Mouse (Mus musculus) frontal cortex, adult (tissue): ENCODE results near the gene Hoxa9.

Experiments
- ATAC-seq: cut with Nextera tagmentation; 2 replicates; pipeline ENCODE4 v1.9.2; 2017; ENCODE audit warnings: mild to moderate bottlenecking, moderate library complexity, mixed read lengths; ENCODE audit not compliant: low TSS enrichment

Hoxa9 gene

DNA sequence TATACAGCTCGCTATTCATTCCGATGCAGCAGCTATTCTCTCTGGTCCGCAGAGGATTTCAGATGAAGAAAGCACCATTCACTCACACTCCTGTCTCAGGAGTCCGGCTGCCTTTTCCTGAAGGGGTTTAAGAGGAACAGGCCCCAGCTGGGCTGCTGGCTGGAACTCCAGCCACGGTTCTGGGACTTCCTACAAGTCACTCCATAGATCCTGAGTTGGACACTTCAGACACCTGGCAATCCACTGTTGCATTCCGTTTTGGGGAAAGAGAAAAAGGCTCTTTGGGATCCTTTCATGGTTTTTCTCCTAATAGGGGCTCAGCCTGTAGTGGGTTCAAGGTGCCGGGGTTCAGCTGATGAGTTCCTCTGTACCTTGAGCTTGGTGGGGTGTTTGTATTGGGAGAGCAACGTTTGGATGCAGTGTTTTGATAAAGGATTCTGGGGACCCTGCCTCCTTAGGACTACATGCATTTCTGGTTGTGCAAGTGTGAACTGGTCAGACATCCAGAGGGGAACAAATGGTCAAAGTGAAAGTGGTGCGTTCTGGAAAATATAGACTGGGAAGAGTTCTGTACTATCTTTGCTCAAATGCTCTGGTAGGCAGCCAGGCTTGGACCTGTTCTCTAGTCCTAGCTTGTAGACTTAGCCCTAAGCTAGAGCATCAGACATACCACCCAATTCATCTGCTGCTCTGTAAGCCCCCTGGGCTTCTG lies 31.0 kb upstream of the Hoxa9 start:
- ATAC-seq = no peak

DNA sequence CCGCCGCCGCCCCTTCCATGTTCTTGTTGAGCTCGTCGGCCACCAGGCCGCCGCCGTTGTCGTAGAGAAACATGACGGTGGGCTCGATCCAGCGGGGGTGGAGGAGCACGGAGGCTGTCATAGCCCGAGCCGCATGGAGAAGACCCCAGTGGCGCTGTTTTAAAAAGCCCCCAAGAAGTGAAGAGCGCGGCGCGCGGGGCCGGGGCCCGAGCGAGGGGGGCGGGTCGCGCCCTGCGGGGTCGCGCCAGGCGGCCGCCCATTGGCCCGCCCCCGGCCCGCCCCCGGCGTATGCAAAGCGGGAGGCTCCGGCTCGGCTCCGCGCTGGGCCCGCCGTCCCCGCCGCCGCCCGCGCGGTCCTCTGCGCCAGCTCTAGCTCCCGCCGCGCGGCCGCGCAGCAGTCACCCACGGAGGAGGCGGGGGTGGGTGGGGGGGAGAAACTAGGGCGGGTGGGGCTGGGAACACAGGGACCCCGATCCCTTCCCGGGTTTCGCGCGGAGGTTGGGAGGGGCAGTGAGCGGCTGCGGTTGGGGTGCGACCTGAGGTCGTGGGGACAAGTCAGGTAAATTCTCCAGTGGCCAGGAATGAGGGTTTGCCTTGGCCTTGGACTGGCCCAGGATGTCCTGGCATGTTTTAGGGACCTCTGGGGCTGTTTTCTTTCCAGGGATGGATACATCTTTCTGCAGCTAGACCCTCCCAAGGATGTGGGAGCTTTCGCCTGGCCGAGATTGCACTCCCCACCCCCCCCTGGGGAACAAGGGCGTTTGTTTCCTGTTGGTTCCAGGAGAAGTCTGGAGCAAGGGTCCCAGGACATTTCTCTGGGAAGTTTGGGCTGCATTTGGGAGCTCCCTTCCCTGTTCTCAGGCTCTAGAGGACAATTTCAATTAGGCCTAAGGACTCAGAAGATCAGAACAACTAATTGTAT lies 30.0 kb upstream of the Hoxa9 start, which contains the start of gene Hoxa13:
TSS of gene Hoxa13 (minus strand) at position 227 of the 922 bp plus-strand sequence.
- ATAC-seq = no peak

DNA sequence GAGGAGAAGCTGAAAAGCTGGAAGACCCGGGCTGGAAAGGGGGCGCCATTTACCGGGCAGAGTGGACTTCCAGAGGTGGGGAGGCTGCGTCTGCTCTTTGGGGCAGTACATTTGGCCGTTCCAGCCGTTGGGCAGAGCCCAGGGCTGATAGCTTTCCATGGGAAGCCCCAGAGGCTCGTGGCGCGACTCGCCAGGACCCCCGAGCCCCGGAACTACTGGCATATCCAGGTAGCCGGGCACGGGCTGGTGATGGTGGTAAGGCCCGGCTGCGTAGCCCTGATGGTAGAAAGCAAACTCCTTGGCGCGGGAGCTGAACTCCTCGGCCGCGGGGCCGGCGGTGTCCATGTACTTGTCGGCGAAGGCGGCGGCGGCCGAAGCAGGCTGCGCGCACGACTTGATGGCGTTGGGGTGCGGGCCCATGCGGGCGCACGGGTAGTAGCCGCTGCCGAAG lies 28.9 kb upstream of the Hoxa9 start:
- no peak for ATAC-seq

DNA sequence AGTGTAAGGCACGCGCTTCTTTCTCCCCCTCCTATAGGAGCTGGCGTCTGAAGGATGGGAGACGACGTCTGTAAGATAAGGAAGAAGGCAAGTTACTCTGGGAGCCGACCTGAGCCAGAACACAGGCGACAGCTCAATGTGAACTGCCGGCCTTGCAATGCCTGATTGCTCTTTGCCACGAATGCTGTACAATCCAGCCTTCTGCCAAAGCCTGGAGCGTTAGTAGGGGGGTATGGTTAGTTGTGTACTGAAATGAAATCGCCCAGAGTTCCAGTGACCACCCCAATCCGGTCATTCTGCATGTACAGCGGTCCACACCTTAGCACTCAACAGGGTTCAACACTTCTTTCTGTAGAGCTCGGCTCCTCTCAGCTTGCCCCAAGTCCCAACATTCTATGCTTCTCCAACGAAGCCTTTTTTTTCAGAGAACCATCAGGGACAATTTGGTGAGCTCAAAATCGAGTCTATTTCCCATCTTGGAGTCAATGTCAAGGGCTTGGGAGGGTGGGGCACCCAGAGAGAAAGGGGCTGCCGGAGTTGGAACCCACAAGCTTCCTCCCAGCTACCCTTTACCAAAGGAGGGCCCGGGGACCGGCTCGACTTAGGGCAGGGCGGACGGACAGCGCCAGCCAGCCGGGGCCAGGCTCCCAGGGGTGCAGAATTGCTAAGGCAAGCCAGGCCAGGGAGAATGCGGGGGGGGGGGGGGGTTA lies 28.3 kb upstream of the Hoxa9 start:
- no peak for ATAC-seq

DNA sequence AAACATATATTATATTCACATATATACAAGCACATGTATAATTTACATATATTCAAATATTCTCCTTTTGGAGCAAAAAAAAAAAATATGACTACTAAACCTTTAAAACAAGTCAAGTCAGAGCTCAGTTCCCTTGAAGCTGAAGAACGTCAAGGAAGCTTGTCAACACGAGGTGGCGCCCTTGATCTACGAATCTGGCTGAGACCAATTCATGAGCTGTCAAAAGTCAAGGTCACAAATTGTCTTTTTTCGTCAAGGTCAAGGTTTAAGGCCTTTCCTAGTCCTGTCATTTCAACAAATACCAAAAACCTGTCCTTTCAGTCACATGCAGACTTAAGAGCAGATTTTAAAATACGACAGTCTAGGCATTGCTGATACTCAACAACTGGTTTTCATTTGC lies 26.1 kb upstream of the Hoxa9 start:
- no peak for ATAC-seq

DNA sequence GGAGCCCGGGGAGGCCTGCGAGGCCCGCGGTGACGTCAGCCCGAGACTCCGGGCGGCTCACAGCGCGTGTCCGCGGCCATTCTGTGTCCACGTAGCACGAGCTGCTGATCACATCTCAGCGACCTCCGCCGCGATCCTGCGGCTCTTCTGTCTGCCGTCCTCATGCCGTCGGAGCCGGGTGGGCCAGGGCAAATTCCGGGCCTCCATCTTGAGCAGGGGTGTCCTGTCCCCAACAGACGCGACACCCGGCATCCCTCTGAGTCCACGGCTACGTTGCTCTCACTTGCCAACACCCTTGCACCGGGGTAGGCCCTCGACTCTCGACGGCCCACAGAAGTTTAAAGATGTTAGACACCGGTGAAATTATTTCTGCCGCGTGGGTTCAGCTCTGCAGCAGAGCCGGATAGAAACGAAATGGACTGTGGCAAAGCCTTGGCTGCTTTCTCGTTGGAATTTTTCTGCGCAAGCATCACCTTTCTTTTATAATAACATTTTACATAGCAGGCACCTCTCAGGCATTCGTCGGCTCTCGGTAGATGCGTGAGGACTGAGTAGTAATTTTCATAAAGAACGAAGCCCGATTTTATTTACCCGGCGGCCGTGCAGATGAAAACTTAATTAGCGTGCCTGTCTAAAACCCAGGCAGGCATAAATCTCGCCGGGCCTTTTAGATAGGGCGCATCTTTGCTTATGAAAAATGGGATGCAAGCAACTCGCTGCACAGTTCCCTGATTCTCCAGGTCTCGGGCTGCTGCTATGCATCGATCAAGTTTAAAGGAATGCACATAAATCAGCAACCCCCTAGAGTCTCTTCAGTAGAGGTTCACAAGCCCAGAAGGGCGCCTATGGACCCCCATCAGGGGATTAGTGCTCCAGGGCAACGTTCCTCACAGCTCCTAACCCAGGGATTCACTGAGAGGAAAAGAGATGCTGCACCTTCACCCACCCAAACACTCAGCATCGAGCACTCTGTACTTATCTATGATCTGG lies 22.9 kb upstream of the Hoxa9 start:
- no peak for ATAC-seq

DNA sequence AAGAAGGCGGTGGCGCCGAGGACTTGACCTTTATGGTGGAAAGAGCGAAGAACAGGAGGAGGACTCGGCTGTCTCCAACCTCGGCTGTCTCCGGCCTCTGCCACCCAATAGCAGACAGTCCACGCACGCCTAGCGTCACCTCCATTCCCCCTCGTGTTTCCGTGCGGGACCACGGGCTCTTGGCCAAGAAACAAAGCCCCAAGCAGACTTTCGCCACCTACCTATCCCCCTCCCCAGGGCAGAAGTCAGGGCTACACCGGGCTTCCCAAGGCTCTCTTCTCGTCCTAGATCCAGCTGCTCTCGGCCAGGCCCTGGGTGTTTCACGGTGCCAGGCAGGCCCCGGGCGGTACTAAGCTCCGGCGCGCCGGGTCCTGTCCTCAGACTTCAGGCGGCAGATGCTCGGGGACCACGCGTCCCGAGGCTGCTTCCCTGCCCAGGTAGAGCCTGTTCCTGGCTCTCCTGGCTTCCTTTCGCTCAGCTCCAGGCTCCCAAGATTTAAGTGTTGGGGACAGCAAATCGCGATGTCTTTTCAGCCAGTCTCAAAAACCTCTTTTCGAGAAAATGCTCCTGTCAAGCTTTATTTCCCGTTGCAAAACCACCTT lies 22.0 kb upstream of the Hoxa9 start:
- no peak for ATAC-seq

DNA sequence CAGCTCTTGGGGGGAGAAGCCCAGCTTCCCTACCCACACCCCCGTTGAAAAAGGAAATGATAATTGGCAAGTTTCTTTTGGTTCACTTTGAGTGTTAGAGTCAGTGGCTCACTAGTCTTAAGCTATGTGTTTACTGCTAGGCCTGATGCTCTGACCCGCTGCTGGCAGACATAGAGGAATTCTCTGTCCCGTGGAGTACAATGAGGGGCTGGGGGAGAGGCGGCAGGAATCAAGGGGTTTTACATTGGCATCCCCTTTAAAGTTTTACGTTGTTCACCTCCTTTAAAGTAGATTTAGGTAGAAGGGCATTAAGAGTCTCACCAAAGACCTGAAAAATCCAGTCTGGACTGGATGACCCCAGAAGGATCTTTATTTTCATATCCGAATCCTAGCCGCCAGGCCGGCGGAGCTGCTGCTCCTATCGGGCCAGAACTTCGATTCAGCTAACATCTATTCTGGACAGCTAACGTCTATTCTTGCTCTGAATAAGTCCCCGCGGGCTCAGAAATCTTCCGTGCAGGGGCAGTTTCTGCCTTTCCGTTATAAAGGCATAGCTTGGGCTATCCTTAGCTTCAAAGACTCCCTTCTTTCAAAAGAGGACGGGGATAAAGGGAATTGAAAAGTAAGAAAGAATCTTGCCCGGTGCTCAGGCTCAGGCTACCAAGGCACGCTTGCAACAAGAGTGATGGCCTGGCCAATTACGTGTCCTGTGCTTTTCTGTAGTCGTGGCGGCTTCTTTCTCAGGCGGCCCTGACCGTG lies 21.3 kb upstream of the Hoxa9 start:
- ATAC-seq = no peak

DNA sequence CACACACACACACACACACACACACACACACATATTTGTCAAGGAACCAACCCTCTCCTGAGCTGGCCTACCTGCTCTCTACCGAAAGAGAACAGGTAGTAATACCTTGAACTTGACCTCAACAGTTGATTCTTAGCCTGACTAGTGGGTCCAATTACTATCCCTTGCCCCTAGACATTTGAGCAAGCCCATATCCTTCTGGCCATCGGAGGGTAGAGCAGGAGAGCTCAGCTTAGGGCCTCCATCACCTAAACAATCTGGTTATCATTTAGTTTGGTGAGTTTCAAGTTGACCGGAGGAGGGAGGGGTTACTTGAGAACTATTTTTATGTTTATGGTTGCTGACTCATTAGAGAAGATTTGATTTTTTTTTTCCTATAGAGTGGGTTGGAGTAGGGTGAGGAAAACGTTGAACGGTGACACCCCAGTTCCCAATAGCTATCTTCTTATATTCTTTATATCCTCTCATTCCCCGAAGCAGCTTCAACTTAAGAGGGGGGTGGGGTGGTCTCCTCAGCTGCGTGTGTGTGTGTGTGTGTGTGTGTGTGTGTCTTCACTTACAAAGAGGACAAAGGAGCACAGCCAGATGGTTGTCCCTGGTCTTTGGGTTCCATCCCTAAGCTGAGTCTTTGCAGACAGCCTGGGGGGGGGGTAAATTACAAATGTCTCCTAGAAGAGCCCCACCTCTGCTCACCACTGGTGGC lies 20.4 kb upstream of the Hoxa9 start:
- ATAC-seq = no peak

DNA sequence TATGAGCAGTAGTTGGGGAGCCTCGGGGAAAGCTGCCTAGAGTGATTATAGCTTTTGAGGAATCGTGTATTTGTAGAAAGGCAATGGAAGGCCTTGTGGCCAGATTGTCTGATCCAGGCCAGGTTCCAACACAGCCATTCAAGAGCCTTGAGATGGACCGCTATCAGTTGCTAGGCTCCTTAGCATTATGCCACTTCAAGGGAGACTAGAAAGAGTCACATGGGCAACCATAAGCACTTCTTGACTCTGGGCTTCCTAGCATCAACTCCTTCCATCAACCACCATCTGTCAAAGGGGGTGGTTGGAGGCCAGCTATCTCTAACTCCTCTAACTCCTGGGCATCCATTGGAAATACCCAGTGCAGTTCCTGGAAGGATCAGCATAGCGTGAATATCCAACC lies 18.9 kb upstream of the Hoxa9 start:
- ATAC-seq = no peak

DNA sequence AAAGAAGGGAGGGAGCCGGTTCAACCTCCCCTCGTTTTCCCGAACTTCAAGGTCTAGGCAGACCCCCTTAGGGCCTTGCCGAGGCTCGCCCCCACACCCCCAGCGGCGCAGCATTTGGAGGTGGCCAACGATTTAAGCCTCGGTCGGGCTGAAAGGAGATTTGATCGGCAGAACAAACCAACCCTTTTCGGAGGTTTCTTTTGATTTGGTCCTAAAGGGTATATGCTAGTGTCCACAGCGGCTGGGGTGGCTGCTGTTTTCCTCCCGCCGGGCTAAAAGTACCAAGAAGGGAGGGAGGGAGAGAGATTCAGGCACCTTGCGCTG lies 18.5 kb upstream of the Hoxa9 start:
- ATAC-seq = no peak

DNA sequence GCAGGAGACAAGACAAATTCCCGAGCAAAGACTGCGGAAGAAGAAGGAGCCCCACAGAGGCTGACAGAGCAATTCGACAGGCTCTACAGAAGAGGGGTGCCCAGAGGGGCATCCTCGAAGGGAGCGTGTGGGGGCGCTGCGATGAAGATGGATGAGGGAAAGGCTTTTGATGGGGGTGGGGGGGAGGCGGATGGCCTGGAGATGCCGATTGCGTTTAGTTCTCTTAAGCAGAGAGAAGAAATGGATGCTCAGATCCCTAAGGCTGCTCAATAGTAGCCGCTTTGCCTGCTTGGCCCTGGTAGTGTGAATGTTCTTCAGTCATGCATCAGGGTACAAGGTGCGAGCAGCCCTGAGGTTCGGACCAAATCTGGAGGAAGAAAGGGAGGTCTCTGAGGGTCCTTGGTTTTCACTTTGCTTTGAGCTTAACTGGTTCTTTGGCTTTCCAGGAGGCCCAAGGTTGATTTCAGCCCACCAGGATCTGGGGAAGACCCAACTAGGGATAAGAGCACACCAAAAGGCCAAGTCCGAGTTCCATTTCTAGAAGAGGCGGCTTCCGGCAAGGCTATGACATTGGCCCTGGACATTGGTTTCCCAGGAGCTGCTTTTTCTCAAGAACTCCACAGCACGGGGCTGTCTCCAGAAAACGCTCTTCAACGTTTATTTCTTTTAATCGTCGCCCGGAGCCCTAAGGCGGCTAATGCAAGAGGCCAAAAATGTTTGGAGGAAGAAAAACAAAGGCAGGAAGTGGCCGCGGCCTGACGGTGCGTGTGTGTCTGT lies 17.9 kb upstream of the Hoxa9 start:
- no peak for ATAC-seq

DNA sequence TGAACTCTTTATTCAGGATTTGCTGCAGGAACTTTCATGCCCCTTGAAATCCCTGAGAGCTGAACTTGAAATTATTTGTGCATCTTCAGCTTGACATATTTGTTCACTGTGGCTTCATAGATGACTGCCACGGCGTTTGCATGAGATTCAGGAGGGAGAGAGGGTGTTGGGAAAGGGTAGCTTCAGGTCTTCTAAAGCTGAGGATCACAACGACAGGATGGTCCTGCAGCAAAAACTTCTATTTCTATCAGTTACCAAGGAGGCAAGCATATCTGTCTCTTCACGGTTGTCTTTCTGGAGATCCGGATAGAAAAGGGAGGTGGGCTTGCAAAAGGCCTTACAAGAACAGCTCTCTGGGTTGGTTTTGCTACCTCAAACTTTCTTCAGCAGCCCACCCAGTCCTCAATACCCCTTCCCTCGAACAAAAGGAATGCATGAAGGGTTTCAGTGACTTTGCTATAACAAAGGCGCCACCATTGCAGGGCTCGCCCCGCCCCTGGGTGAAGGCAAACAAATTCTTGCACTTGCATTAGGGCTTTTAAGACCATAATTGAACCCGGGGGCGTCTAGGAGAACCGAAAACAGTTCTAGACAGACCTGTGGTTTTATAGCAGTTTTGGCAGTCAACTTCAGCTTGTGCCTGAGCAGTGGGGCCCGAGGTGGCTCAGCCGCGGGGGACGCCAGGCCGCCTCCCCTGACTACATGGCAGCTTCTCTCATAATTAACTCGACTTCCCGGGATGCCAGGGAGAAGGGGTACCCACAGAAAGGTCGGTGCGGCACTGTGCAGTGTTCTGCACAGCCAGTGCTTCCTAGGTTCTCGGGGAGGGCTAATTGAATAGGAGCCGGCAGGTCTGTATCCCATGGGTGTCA lies 17.1 kb upstream of the Hoxa9 start:
- no peak for ATAC-seq

DNA sequence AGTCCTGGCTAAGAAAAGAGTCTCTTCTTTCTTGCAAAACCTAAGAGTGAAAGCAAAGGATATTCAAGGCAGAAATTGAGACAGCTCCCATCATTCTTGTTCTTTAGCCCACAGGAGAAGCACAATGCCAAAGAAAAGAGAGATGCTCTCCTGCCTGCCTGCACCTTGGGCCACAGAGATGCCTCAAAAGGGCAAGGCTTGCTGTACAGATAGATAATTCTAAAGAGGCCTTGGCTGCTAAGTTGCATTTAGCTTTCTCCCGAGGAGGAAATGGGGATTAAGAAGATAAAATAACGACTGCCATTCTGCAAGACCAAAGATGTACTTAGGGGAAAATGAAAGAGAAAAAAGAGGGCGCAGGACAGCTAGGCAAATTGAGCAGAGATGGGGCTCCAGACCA lies 16.0 kb upstream of the Hoxa9 start:
- no peak for ATAC-seq

DNA sequence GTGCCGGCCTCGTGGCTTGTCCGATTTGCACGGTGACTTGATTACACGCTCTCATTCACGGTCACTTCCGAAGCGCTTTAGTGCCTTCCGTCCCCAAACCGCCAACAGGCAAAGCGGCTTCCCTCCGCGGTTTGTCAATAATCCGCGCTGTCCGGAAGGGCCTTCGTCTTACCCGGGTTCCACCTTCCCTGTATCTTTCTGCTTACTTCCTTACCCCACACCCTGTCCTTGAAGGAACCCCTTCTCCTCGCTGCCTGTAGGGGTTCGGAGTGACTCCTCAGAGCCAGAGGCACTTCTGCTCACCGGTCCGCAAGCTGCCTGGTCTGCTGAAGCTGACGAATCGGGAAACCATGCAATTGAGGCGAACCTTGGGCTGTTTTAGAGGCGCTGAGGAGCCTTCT lies 15.5 kb upstream of the Hoxa9 start:
- ATAC-seq = no peak

DNA sequence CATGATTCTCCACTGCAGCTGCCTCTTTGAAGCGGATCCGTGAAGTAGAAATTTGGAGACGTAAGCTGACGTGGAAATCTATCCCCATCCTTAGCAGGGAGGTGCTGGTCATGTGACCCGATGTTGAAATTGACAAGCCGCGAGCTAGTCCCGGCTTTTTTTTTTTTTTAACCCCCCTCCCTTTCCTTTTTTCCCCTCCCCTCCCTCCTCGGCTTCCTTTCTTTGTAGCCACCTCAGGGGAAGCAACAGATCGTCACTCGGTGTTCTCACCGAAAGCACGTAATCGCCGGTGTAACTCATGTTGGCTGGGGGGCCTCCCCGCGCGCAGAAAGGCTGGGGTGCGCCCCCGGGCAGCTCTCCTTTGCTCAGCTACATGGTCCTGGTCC lies 14.9 kb upstream of the Hoxa9 start, which contains the start of gene Hoxa11:
TSS of gene Hoxa11 (minus strand) at position 54 of the 386 bp plus-strand sequence.
- no peak for ATAC-seq

DNA sequence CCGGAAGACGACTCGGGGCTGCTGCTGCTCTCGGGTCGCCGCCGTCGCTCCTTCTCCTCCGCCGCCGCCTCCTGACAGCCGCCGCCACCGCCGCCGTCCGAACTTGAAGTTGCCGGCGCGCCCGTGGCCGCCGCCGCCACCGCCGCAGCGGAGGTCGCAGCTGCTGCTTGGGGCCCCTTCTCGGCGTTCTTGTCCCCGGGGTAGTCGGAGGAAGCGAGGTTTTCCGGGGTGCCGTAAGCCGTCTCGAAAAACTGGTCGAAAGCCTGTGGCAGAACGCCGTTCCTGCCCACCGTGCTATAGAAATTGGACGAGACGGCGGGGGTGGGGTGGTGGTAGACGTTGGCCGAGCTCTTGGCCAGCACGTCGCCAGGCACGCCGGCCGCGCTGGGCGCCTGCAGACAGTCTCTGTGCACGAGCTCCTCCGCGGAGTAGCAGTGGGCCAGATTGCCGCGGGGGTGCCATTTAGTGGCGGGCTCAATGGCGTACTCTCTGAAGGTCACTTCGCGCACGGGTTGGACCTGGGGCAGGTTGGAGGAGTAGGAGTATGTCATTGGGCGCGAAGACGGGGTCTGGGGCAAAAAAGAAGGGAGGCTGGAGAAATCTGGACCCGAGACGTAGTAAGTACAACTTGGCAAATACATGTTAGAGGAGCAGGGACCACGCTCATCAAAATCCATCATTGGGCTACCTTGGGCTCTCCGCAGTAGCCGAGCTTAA lies 14.3 kb upstream of the Hoxa9 start:
- no peak for ATAC-seq
